Mouse (Mus musculus) heart, embryonic 14.5 days (tissue): Measurements from ENCODE around the gene Macrod1. TPM values are rescaled to one million over a fixed set of nuclear protein-coding genes. Genes with fewer than 3 reads are reported as not detected.

Experiments used
- ATAC-seq: fragments of 200-750 bp; cut with Nextera tagmentation; 2 replicates; pipeline ENCODE4 v1.8.0; 2017; ENCODE audit warnings: low read depth, moderate TSS enrichment; ENCODE audit not compliant: insufficient number of reproducible peaks, insufficient read depth, low FRiP score
- H3K27ac ChIP-seq, 2 experiments: fragments of 200-500 bp in 1 of 2; fragments of 300-500 bp in 1 of 2; sonication (generic) in 1 of 2; replicated peaks in 1 of 2; 2 replicates each; pipeline ENCODE4 v1.5.1; 2012 to 2014; ENCODE audit warnings: low read depth in 2 of 2, low read length in 2 of 2, control low read depth in 1 of 2, mild to moderate bottlenecking in 1 of 2, mixed read lengths in 1 of 2; ENCODE audit not compliant: control insufficient read depth in 1 of 2, insufficient read depth in 1 of 2
- H3K27me3 ChIP-seq: fragments of 300-500 bp; sonication (generic); 2 replicates; pipeline ENCODE4 v1.6.1; 2014; ENCODE audit warnings: mild to moderate bottlenecking, low read length, control low read depth; ENCODE audit not compliant: control insufficient read depth, insufficient read depth
- H3K36me3 ChIP-seq: fragments of 300-500 bp; sonication (generic); 2 replicates; pipeline ENCODE4 v1.6.1; 2014; ENCODE audit warnings: mild to moderate bottlenecking, control low read depth, low read length, mixed read lengths; ENCODE audit not compliant: control insufficient read depth, insufficient read depth
- H3K4me1 ChIP-seq, 2 experiments: fragments of 200-500 bp in 1 of 2; fragments of 300-500 bp in 1 of 2; sonication (generic) in 1 of 2; 2 replicates each; pipeline ENCODE4 v1.6.1; 2012 to 2014; ENCODE audit warnings: low read length in 2 of 2, control low read depth in 1 of 2, mixed read lengths in 1 of 2; ENCODE audit not compliant: control insufficient read depth in 2 of 2, insufficient read depth in 2 of 2
- H3K4me2 ChIP-seq: fragments of 300-500 bp; sonication (generic); 2 replicates; pipeline ENCODE4 v1.6.1; 2014; ENCODE audit warnings: mild to moderate bottlenecking, low read length
- H3K4me3 ChIP-seq, 2 experiments: fragments of 200-500 bp in 1 of 2; fragments of 300-500 bp in 1 of 2; sonication (generic) in 1 of 2; 2 replicates each; pipeline ENCODE4 v1.5.1; 2012 to 2014; ENCODE audit warnings: low read length in 2 of 2, mild to moderate bottlenecking in 2 of 2, control low read depth in 1 of 2, low read depth in 1 of 2, moderate library complexity in 1 of 2; ENCODE audit not compliant: control insufficient read depth in 1 of 2, insufficient read depth in 1 of 2
- H3K9ac ChIP-seq: fragments of 300-500 bp; sonication (generic); 2 replicates; pipeline ENCODE4 v1.6.1; 2014; ENCODE audit warnings: mild to moderate bottlenecking, low read length
- H3K9me3 ChIP-seq: fragments of 300-500 bp; sonication (generic); 2 replicates; pipeline ENCODE4 v1.6.1; 2016; ENCODE audit warnings: low read length, control low read depth; ENCODE audit not compliant: control insufficient read depth
- WGBS: fragments of 180-500 bp; shearing (Covaris S2); extraction: QIAGEN DNeasy Blood & Tissue Kit; methylation state at CpG from one replicate; pipeline ENCODE4 v1.1.7; 2014; 5-methylcytosine and 5-hydroxymethylcytosine counted together
- polyA plus RNA-seq: library from polyadenylated mRNA; unstranded; fragments of >200 nt; fragmentation: Nextera tagmentation; extraction: Ambion mirVana; gene quantifications from 2 replicates; pipeline ENCODE4 v1.2.1, GENCODE M21; 2014

Macrod1 gene
- polyA plus RNA-seq, 1 experiment from 2014 or later = 53.0 TPM

- Histone ChIP-seq H3K4me1 (peaks cover 18 to 21% of the 10 kb centered on the region in 2 experiments), H3K27ac (no peak overlapping the region), H3K4me2 (peak overlapping the region; percentile 20; the same call in 1 of the 2 replicates), H3K36me3 (no peaks in the 10 kb centered on the region), H3K9me3 (no peaks in the 10 kb centered on the region), H3K27me3 (peaks cover 17% of the 10 kb centered on the region), H3K9ac (no peak overlapping the region), H3K4me3 (no peak overlapping the region)
- ATAC-seq = no peak
- WGBS = 45% methylated on average over 7 of the region's 8 CpGs
Measured at GRCm38 (mm10) chr19:7066828-7067342, 10.3 kb downstream of the Macrod1 start.

DNA sequence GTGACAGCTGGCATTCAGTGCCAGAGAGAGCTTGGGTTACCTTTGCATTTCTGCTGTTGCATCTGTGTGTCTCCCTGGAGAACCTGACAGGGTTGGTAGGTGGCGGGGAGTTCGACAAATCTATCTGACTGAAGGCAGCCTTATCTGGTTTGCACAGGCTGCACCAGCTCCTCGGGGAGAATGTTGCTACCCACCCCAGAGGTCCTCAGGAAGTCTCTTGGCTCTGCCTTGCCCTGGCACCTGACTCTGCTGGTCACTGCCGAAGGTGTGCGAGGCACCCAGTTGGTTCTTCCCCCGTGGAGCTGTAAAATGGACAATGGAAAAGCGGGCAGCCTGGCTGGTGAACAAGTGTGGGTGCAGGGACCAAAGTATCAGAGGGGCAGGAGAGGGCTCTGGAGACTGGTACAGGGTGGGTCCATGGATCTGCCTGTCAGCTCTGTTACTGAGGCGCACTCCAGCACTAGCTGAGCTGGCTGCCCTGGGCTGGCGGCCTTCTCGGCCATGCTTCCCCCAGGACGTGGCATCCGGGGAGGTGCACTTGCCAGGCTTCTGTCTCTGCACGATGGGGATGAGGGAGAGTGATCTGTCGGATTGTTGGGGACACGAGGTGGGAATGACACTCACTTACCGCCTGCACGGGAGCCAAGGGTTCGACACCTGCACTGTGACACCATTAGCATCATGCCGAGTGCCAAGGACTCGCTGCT, 10.9 kb downstream of the Macrod1 start:
- ATAC-seq = no peak
- Histone ChIP-seq H3K27me3 (peaks cover 17% of the 10 kb centered on the region), H3K4me1 (peaks cover 18 to 21% of the 10 kb centered on the region in 2 experiments), H3K9me3 (no peaks in the 10 kb centered on the region), H3K4me2 (no peak overlapping the region), H3K4me3 (no peak overlapping the region), H3K36me3 (no peaks in the 10 kb centered on the region), H3K27ac (no peak overlapping the region), H3K9ac (no peak overlapping the region)
- 41% methylated on average over 20 of the region's 20 CpGs for WGBS

DNA sequence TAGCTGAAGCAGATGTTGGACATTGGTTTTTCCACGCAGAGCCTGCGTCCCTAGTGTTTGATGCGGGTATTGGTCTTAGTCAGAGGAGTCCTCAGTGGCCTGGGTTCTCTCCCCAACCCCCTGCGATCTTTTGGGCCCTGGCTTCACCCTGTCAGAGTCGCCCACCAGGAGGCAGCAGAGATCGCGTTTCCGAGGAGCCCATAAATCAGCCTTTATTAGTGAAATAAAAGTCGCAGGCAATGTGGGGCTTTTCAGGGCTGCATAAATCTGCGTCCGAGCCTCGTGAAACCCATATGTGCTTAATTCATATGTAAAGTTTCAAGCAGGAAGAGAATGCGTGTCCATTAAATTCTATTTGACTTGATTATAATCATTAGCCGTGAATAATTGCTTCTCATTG, 11.5 kb downstream of the Macrod1 start:
- H3K9ac ChIP-seq = no peak overlapping the region
- 9% methylated on average over 14 of the region's 14 CpGs for WGBS
- no peak overlapping the region for H3K27ac ChIP-seq
- H3K36me3 ChIP-seq = no peaks in the 10 kb centered on the region
- H3K4me1 ChIP-seq = peaks cover 20 to 21% of the 10 kb centered on the region in 2 experiments
- H3K27me3 ChIP-seq = peaks cover 17% of the 10 kb centered on the region
- H3K4me3 ChIP-seq = no peak overlapping the region
- no peak overlapping the region for H3K4me2 ChIP-seq
- no peak for ATAC-seq
- no peaks in the 10 kb centered on the region for H3K9me3 ChIP-seq

- ATAC-seq = no peak
Measured at GRCm38 (mm10) chr19:7068661-7069531, 12.3 kb downstream of the Macrod1 start.

DNA sequence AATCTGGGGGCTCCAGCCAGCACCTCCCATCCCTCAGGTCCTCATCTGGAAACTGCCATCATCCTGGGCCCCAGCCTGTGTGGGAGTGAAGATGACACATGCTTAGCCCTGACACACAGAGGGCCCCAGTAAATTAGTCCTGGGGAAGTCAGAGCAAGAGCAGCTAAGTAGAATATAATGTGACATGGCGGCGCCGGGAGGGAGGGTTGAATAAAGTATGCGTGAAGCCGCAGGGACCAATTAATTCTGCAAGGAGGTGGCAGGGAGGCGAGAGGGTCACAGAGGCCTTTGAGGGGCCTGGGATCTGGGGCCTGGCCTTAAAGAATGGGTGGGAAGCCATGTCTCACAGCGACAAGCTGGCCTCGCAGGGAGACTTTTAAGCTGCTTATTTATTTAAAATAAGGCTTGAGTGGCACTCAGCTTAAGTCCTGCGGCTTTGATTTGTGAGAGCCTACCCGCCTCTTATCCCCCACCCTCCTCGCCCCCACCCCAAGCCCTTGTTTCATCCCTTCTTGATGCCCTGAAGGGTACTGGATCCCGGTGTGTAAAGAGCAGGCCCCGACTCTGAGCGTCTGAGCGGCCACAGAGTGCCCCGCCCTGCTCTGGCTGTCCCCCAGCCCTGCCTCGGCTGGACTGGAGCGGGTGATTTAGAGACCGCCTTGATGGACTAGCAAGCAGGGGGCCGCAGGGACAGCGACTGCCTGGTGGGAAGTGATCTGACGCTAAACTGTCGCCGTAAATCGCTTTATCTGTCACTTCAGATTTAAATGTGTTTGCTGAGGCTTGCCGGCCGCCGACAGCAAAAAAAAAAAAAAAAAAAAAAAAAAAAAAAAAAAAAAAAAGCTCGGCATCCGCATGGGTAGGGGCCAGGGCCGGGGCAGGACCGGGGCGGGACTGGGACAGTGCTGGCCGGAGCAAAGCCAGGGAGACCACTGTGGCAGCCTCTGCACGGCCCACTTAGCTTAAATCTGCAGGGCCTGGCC, 13.5 kb downstream of the Macrod1 start:
- WGBS = 22% methylated on average over 30 of the region's 35 CpGs
- Histone ChIP-seq H3K36me3 (no peaks in the 10 kb centered on the region), H3K9me3 (no peaks in the 10 kb centered on the region), H3K27me3 (peaks cover 17% of the 10 kb centered on the region), H3K4me3 (peak overlapping the region; percentile 14 to 19; a peak in 2 of 4 replicates), H3K4me1 (peaks cover 20 to 21% of the 10 kb centered on the region in 2 experiments), H3K9ac (peak overlapping the region; percentile 61), H3K27ac (no peak overlapping the region), H3K4me2 (peak overlapping the region; percentile 53)
- 0 out of 2 replicates have a peak, but pooled peaks have one; percentile 48 for ATAC-seq

More at GRCm38 (mm10) chr19:7068661-7069531, 12.3 kb downstream of the Macrod1 start:
- Histone ChIP-seq H3K9ac (no peak overlapping the region), H3K4me1 (peaks cover 20 to 21% of the 10 kb centered on the region in 2 experiments), H3K27me3 (peaks cover 17% of the 10 kb centered on the region), H3K36me3 (no peaks in the 10 kb centered on the region), H3K4me3 (no peak overlapping the region), H3K4me2 (no peak overlapping the region), H3K9me3 (no peaks in the 10 kb centered on the region), H3K27ac (no peak overlapping the region)
- whole genome bisulfite sequencing = 63% methylated on average over 11 of the region's 11 CpGs

DNA sequence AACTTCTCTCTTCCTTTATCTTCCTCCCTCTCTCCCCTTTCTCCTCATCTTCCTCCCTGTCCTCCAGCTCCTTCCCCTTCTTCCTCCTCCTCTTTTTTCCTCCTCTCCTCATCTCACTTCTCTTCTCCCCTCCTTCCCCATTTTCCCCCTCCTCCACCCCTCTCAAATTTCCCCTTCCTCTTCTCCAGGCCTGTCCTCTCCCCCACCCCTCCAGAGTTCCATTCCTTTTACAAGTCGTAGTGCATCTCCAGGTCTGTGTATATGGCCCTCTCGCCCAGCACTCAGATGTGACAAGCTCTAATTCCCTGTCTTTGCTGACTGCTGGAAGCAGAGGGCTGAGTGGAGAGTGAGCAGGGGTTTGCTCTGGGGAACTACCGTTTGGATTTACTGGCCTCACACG, 14.2 kb downstream of the Macrod1 start:
- H3K27ac ChIP-seq = no peak overlapping the region
- peaks cover 20 to 21% of the 10 kb centered on the region in 2 experiments for H3K4me1 ChIP-seq
- H3K4me3 ChIP-seq = no peak overlapping the region
- H3K4me2 ChIP-seq = peak overlapping the region; percentile 53
- WGBS = 30% methylated on average over 4 of the region's 4 CpGs
- H3K36me3 ChIP-seq = no peaks in the 10 kb centered on the region
- peak overlapping the region; percentile 61; the same call in 1 of the 2 replicates for H3K9ac ChIP-seq
- ATAC-seq = no peak
- peaks cover 17% of the 10 kb centered on the region for H3K27me3 ChIP-seq
- no peaks in the 10 kb centered on the region for H3K9me3 ChIP-seq
